Mouse (Mus musculus) myocyte (in vitro differentiated cells): Measurements from ENCODE around the gene Dpm1. TPM values are rescaled to one million over a fixed set of nuclear protein-coding genes. Genes with fewer than 3 reads are reported as not detected.

Experiments
- H3K27me3 ChIP-seq: one replicate; pipeline ENCODE4 v1.6.1; 2011; ENCODE audit not compliant: control insufficient read depth, insufficient read depth, insufficient read length
- H3K36me3 ChIP-seq: one replicate; pipeline ENCODE4 v1.6.1; 2011; ENCODE audit not compliant: control insufficient read depth, insufficient read depth
- H3K4me2 ChIP-seq: one replicate; pipeline ENCODE4 v1.6.1; 2011; ENCODE audit warnings: low read depth, control low read depth
- H3K4me3 ChIP-seq: one replicate; pipeline ENCODE4 v1.5.1; 2011; ENCODE audit warnings: mild to moderate bottlenecking, control low read depth, moderate library complexity
- H3K79me2 ChIP-seq: one replicate; pipeline ENCODE4 v1.6.1; 2011; ENCODE audit not compliant: control insufficient read depth, insufficient read depth
- H3ac ChIP-seq: one replicate; pipeline ENCODE4 v1.6.1; 2011; ENCODE audit not compliant: control insufficient read depth, insufficient read length
- CEBPB ChIP-seq: IDR thresholded peaks from 2 replicates; pipeline ENCODE4 v1.6.1; 2011; ENCODE audit warnings: mild to moderate bottlenecking, moderate library complexity; ENCODE audit not compliant: poor library complexity, insufficient read depth, severe bottlenecking
- E2F4 ChIP-seq: IDR thresholded peaks from one replicate; pipeline ENCODE4 v1.6.1; 2011; ENCODE audit warnings: mild to moderate bottlenecking, control low read depth, moderate library complexity; ENCODE audit not compliant: insufficient read depth
- MAX ChIP-seq: IDR thresholded peaks from one replicate; pipeline ENCODE4 v1.6.1; 2011; ENCODE audit warnings: low read depth, mild to moderate bottlenecking, control low read depth
- MYOD1 ChIP-seq, 3 experiments: IDR thresholded peaks; one replicate each; pipeline ENCODE4 v1.6.1; 2011; ENCODE audit warnings: control low read depth in 2 of 3, low read depth in 2 of 3, mild to moderate bottlenecking in 2 of 3, moderate library complexity in 1 of 3; ENCODE audit not compliant: insufficient read length in 2 of 3, control insufficient read depth in 1 of 3
- MYOG ChIP-seq, 3 experiments: IDR thresholded peaks; one replicate each; pipeline ENCODE4 v1.6.1; 2011; ENCODE audit warnings: control low read depth in 2 of 3, low read depth in 2 of 3, mild to moderate bottlenecking in 2 of 3; ENCODE audit not compliant: insufficient read length in 2 of 3, control insufficient read depth in 1 of 3, insufficient read depth in 1 of 3
- POLR2A ChIP-seq: IDR thresholded peaks from one replicate; pipeline ENCODE4 v1.6.1; 2011; ENCODE audit warnings: low read depth, mild to moderate bottlenecking, control low read depth, moderate library complexity; ENCODE audit not compliant: insufficient read length
- POLR2AphosphoS2 ChIP-seq: IDR thresholded peaks from one replicate; pipeline ENCODE4 v1.6.1; 2011; ENCODE audit warnings: low read depth, control low read depth; ENCODE audit not compliant: insufficient read length
- REST ChIP-seq: IDR thresholded peaks from one replicate; pipeline ENCODE4 v1.6.1; 2011; ENCODE audit warnings: mild to moderate bottlenecking, control low read depth, moderate library complexity; ENCODE audit not compliant: insufficient read depth, insufficient read length
- SRF ChIP-seq: IDR thresholded peaks from one replicate; pipeline ENCODE4 v1.6.1; 2011; ENCODE audit warnings: low read depth; ENCODE audit not compliant: control insufficient read depth, insufficient read length
- TCF12 ChIP-seq: IDR thresholded peaks from one replicate; pipeline ENCODE4 v1.6.1; 2011; ENCODE audit warnings: mild to moderate bottlenecking, control low read depth; ENCODE audit not compliant: poor library complexity, insufficient read depth, severe bottlenecking
- TCF3 ChIP-seq: IDR thresholded peaks from one replicate; pipeline ENCODE4 v1.6.1; 2011; ENCODE audit warnings: low read depth, control low read depth; ENCODE audit not compliant: insufficient read length
- USF1 ChIP-seq: IDR thresholded peaks from one replicate; pipeline ENCODE4 v1.6.1; 2011; ENCODE audit warnings: low read depth, mild to moderate bottlenecking, control low read depth, moderate library complexity
- polyA plus RNA-seq: library from polyadenylated mRNA; unstranded; fragments of >200 nt; fragmentation: generic; extraction: Trizol; gene quantifications from one replicate; pipeline ENCODE4 v1.2.1, GENCODE M21; 2012; ENCODE audit warnings: missing spikeins

Dpm1 gene
- polyA plus RNA-seq, 1 experiment, result 39.3 TPM

DNA sequence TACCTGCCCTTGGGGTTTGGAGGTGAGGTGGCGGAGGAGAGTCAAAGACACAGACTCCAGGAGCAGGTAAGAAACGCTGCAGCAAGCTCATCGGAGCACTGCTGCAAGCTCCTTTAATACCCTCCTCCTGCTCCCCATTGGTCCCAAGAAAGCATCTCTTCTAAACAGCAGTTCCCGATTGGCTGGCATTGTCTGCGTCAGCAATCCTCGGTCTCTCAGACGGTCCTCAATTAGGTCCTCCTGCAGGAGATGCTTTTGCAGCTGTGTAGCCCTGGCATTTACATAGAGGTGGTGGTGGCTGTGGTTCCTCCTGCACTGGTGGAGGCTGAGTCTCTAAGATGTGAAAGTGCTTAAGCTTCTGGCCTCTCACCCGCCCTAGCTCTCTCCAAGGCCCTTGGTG is 15.2 kb upstream of the Dpm1 start:
- no peaks in the 10 kb centered on the region for H3K36me3 ChIP-seq
- H3K4me2 ChIP-seq, result no peak overlapping the region
- no peak overlapping the region for H3ac ChIP-seq
- no peak overlapping the region for H3K4me3 ChIP-seq
- TF ChIP-seq SRF (no peak), MAX (no peak)
- H3K79me2 ChIP-seq, result no peaks in the 10 kb centered on the region
- H3K27me3 ChIP-seq, result peaks cover 25% of the 10 kb centered on the region

GRCm38 (mm10) chr2:168243278-168243677 is 12.9 kb upstream of the Dpm1 start:
- no peak overlapping the region for H3K4me3 ChIP-seq
- no peak for TF ChIP-seq E2F4
- no peak for TF ChIP-seq MAX
- no peak for TF ChIP-seq REST
- no peak for TF ChIP-seq CEBPB
- no peak for TF ChIP-seq POLR2AphosphoS2
- TF ChIP-seq MYOG (IDR thresholded peaks at IDR 0.05; ENCODE audit: control insufficient read depth in 1 of 3, insufficient read depth in 1 of 3, insufficient read length in 2 of 3, low read depth in 2 of 3), result no peak
- no peak for TF ChIP-seq TCF3
- TF ChIP-seq POLR2A, result no peak
- no peak for TF ChIP-seq SRF
- no peak for TF ChIP-seq TCF12
- no peak for TF ChIP-seq MYOD1 (IDR thresholded peaks at IDR 0.05; ENCODE audit: control insufficient read depth in 1 of 3, insufficient read length in 2 of 3, low read depth in 2 of 3)
- TF ChIP-seq USF1, result no peak
- H3K27me3 ChIP-seq, result peaks cover 29% of the 10 kb centered on the region
- H3K36me3 ChIP-seq, result no peaks in the 10 kb centered on the region
- no peak overlapping the region for H3ac ChIP-seq
- no peak overlapping the region for H3K4me2 ChIP-seq
- H3K79me2 ChIP-seq, result no peaks in the 10 kb centered on the region

DNA sequence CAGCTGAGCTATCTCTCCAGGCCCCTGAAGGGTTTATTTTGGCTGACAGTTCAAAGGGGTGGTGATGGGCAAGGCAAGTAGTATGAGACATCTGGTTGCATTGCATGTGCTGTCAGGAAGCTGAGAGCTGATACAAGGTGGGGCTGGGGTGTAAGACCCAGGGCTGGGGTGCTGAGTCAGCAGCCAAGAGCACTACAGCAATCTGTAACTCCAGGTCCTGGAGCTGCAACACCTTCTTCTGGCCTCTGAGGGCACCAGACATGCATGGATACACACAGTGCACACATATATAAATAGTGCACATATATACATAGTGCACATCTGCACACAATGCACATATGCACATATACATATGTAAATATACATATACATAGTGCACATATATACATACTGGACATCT is 12.4 kb upstream of the Dpm1 start:
- H3ac ChIP-seq, result no peak overlapping the region
- no peak for TF ChIP-seq POLR2A
- TF ChIP-seq SRF, result no peak
- no peak for TF ChIP-seq USF1
- no peak for TF ChIP-seq TCF3
- no peak overlapping the region for H3K4me2 ChIP-seq
- H3K79me2 ChIP-seq, result no peaks in the 10 kb centered on the region
- H3K27me3 ChIP-seq, result peaks cover 29% of the 10 kb centered on the region
- no peaks in the 10 kb centered on the region for H3K36me3 ChIP-seq
- H3K4me3 ChIP-seq, result no peak overlapping the region

DNA sequence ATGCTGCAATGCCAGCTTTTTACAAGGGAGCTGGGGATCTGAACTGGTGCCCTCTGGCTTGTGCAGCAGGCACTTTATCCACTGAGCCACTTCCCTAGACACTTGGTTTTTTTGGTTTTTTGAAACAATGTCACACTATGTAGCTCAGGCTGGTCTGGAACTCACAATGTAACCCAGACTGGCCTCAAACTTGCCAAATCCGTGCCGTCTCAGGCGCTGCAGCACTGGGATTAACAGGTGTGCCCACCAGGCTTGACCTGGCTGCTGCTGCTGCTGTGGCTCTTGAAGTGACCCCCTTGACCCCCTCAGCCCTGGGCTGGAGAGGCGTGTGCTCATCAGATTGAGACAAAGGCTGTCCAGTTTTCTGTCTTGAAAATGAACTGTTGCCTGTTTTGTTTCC is 7.9 kb upstream of the Dpm1 start:
- Histone ChIP-seq H3K27me3 (peaks cover 4% of the 10 kb centered on the region), H3ac (no peak overlapping the region), H3K79me2 (no peaks in the 10 kb centered on the region), H3K4me2 (no peak overlapping the region), H3K36me3 (no peaks in the 10 kb centered on the region), H3K4me3 (no peak overlapping the region)
- TF ChIP-seq REST (no peak), MYOD1 (IDR thresholded peaks at IDR 0.05; ENCODE audit: control insufficient read depth in 1 of 3, insufficient read length in 2 of 3, low read depth in 2 of 3) (no peak), TCF12 (no peak), SRF (no peak), MAX (no peak), USF1 (no peak), POLR2A (no peak), CEBPB (no peak), E2F4 (no peak), MYOG (IDR thresholded peaks at IDR 0.05; ENCODE audit: control insufficient read depth in 1 of 3, insufficient read depth in 1 of 3, insufficient read length in 2 of 3, low read depth in 2 of 3) (no peak), POLR2AphosphoS2 (no peak), TCF3 (no peak)

- H3K27me3 ChIP-seq, result peaks cover under 1% of the 10 kb centered on the region
- no peak overlapping the region for H3ac ChIP-seq
- H3K4me3 ChIP-seq, result no peak overlapping the region
- no peaks in the 10 kb centered on the region for H3K36me3 ChIP-seq
- H3K4me2 ChIP-seq, result no peak overlapping the region
- H3K79me2 ChIP-seq, result peaks cover 26% of the 10 kb centered on the region
- TF ChIP-seq CEBPB, result no peak
- TF ChIP-seq TCF12, result no peak
- TF ChIP-seq MAX, result no peak
- no peak for TF ChIP-seq POLR2AphosphoS2
- TF ChIP-seq REST, result no peak
- TF ChIP-seq TCF3, result no peak
- TF ChIP-seq MYOG (IDR thresholded peaks at IDR 0.05; ENCODE audit: control insufficient read depth in 1 of 3, insufficient read depth in 1 of 3, insufficient read length in 2 of 3, low read depth in 2 of 3), result no peak
- TF ChIP-seq E2F4, result no peak
- TF ChIP-seq POLR2A, result no peak
These were observed 2.9 kb upstream of the Dpm1 start for GRCm38 (mm10) chr2:168233286-168233685.

DNA sequence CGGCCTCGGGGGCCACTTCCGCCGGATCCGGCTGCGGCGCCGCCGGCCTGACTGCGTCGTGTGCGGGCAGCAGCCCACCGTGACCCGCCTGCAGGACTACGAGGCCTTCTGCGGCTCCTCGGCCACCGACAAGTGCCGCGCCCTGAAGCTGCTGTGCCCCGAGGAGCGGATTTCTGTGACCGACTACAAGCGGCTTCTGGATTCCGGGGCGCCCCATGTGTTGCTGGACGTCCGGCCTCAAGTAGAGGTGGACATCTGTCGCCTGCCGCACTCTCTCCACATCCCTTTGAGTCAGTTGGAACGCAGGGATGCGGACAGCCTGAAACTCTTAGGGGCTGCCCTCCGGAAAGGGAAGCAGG is 1.1 kb upstream of the Dpm1 start:
- H3K79me2 ChIP-seq, result peaks cover 44% of the 10 kb centered on the region
- no peaks in the 10 kb centered on the region for H3K27me3 ChIP-seq
- TF ChIP-seq MAX (no peak), TCF3 (no peak), MYOG (IDR thresholded peaks at IDR 0.05; ENCODE audit: control insufficient read depth in 1 of 3, insufficient read depth in 1 of 3, insufficient read length in 2 of 3, low read depth in 2 of 3) (no peak), SRF (no peak), POLR2A (no peak), MYOD1 (IDR thresholded peaks at IDR 0.05; ENCODE audit: control insufficient read depth in 1 of 3, insufficient read length in 2 of 3, low read depth in 2 of 3) (no peak), REST (no peak), CEBPB (no peak), POLR2AphosphoS2 (no peak), TCF12 (no peak), USF1 (no peak), E2F4 (no peak)
- peak overlapping the region; percentile 48 for H3K4me2 ChIP-seq
- no peak overlapping the region for H3K4me3 ChIP-seq
- H3ac ChIP-seq, result peak overlapping the region; percentile 82
- peaks cover 4% of the 10 kb centered on the region for H3K36me3 ChIP-seq
